Mouse (Mus musculus) left cerebral cortex, postnatal 14 days (tissue): ENCODE results near the gene Psmb6. TPM values are rescaled to one million over a fixed set of nuclear protein-coding genes. Genes with fewer than 3 reads are reported as not detected.
"Not testable (repeated sequence)": the region's sequence is repeated elsewhere in the genome, so short reads cannot be mapped to it uniquely, and the experiment has no call there.

ENCODE experiments used
- DNase-seq, 2 experiments: peaks; one replicate each; pipeline ENCODE4 v3.0.0; 2021 to 2022; ENCODE audit warnings: low spot score in 2 of 2, mixed read lengths in 1 of 2
- intact Hi-C: fragments of 180-260 bp; cut with DNase I; formaldehyde crosslinking; loops from one replicate; pipeline ENCODE4 v1.15.1; 2025
- total RNA-seq, 2 experiments: library from RNA; stranded (reverse); gene quantifications; 2 replicates each; pipeline ENCODE4 v1.2.3; 2021

The Psmb6 gene
- total RNA-seq, 2 experiments from 2014 or later, result 181 to 196 TPM

- intact Hi-C loops, result loop anchor here (5.0 kb wide), 1 partner anchor 239 kb away; no protein-coding TSS in a partner anchor
- no peak for DNase-seq
Observed at GRCm38 (mm10) chr11:70518436-70518835, 6.7 kb upstream of the Psmb6 start.

- intact Hi-C loops, result loop anchor here (5.0 kb wide), 1 partner anchor 238 kb away; no protein-coding TSS in a partner anchor
- no peak for DNase-seq
Observed at GRCm38 (mm10) chr11:70518923-70519322, 6.2 kb upstream of the Psmb6 start, which contains the start of gene Gltpd2. Gene Gltpd2, plus strand, starts transcription at chr11:70519196.

- intact Hi-C loops, result no loop called here
- no peak for DNase-seq
Observed at GRCm38 (mm10) chr11:70520178-70520769, 4.9 kb upstream of the Psmb6 start.

GRCm38 (mm10) chr11:70523306-70523989 is 1.7 kb upstream of the Psmb6 start:
- DNase-seq, intact Hi-C loops: not testable (repeated sequence)

DNA sequence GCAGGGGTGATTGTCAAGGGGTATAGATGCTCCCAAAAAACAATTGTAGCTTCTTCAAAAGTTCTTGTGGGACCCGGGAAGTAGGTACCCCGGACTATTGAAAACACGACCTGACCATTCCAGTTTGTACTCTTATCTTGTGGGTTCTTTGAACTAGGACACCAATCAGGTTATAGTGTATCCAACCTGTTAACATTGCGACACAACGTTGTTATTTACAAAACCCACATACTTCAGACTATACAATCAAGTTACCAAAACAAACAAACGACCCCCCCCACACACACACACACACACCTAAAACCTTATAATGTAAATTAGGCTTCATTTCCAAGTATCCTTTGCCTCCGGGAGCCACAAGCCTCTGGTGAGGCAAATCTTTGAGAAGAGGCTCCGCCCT is 385 bp upstream of the Psmb6 start:
- no peak for DNase-seq
- intact Hi-C loops, result no loop called here

GRCm38 (mm10) chr11:70525726-70526125 is 559 bp downstream of the Psmb6 start:
- intact Hi-C loops, result no loop called here
- DNase-seq, result no peak

- no peak for DNase-seq
- intact Hi-C loops, result no loop called here
Observed at GRCm38 (mm10) chr11:70526211-70526610, 1.0 kb downstream of the Psmb6 start.

DNA sequence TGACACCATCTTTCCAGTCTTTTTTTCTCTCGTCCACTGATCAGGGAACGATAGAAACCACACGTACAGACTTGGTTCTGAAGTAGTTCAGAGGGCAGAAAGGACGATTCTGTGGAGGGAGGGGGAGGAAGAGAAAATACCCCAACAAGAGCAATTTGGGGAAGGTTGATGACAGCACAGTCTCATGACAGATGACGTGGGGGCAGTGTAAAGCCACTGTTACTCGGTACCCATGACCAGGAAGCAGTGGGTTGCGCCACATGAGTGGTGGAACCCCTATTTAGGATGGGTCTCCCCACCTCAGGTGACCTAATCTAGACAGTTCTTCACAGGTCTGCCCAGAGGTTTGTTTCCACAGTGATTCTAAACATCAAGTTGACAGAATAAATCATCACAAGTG is 3.4 kb downstream of the Psmb6 start:
- intact Hi-C loops, result no loop called here
- DNase-seq, result no peak

DNA sequence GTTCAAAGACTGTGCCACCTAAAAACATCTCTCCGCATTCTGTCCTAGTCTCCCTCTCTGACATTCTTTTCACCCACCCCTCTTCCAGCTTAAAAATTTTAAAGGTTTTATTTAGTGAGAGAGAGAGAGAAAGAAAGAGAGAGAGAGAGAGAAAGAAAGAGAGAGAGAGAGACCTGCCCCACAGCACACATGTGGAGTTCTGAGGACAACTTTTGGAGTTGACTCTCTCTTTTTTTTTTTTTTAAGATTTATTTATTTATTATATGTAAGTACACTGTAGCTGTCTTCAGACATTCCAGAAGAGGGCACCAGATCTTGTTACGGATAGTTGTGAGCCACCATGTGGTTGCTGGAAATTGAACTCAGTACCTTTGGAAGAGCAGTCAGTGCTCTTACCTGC is 5.9 kb downstream of the Psmb6 start:
- intact Hi-C loops, DNase-seq: not testable (repeated sequence)

DNA sequence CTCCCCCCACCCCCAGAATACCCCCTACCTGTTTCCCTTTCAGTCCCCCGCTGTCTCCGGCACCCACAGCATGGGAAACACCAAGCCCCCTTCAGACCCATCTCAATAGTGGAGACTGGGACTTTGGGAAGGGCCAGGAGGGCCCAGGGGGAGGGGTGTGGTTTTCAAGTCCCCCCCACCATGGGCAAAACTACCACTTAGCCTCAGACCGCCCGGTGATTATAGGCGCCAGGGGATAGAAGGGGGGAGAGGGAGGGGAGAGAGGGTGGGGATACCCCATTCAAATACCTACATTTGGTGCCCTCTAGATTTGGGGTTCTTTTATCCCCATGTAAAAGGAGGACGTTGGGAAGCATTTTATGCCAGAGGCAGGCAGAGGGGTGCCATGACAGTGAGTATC is 7.7 kb downstream of the Psmb6 start, which contains the start of gene Gm40193:
TSS of gene Gm40193 (minus strand) at position 101 of the 400 bp plus-strand sequence.
- intact Hi-C loops, result no loop called here
- DNase-seq, result no peak

DNA sequence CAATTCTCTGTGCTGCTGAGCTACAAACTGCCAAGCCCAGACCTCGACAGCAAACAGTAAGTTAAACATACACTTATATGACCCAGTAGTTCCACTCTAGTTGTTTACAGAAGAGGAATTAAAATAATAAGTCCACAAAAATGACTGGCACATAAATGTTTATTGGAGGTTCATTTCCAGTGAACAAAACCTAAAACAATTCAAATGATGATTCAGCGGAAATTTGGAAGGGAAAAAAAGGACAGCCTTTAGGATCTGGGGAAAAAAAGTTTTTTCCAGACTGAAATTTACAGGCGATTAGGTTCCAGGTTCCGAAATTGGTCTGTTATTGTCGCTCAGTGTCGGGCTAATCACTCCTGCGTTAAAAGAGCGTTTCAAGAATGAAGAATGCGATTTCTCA is 14.3 kb downstream of the Psmb6 start:
- no peak for DNase-seq
- intact Hi-C loops, result no loop called here

DNA sequence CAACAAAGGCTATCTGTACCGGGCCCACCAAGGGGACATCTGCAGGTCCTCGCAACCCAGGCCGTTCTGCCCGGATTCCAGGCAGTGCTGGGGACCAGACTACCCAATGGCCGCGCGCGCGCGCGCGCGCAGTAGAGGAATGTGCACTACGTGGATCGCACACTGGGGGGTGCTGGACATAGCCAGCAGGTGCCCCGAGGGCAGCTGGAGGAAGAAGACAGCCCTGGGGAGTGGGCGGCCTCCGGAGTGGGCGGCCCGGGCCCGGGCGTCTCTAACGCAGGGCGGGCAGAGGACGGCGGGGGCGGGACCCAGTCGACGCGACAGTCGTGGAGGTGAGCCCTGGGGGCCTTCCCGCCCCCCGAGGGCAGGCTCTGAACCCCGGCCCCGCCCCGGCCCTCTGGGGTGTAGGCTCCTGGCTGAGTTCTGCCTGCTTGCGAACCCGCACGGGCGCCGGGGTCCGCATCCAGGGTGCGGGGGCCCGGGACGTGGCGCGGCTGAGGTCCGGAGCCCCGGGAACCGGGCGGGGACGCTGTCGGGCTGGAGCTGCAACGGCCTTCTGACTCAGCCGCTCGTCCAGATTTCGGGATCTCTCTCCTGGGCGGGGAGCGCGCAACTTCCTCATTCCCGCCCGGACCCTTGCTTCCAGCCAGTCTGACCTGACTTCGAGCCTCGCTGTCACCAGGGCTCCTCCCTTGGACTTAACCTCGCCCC is 14.9 kb downstream of the Psmb6 start, which contains the start of gene Pld2:
TSS of gene Pld2 (plus strand) at position 188 of the 711 bp plus-strand sequence.
- intact Hi-C loops, result loop anchor here (5.0 kb wide), 1 partner anchor 67 kb away; no protein-coding TSS in a partner anchor
- peak; percentile 64 to 77 for DNase-seq

DNA sequence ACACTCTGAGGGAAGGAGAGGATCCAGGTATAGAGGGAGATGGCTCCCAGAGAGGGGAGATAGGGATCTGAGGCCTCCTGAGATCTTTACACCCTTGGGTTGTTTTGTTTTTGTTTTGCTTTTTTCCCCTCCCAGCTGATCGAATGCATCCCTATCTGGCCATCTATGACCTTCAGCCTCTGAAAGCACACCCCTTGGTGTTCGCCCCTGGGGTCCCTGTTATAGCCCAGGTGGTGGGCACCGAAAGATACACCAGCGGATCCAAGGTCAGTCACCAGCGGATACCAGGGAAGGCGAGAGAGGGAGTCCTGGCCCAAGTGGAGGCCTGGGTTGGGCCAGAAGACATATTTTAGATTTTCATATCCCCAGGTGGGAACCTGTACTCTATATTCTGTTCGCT is 15.8 kb downstream of the Psmb6 start:
- DNase-seq, result no peak
- intact Hi-C loops, result loop anchor here (5.0 kb wide), 1 partner anchor 66 kb away; no protein-coding TSS in a partner anchor

DNA sequence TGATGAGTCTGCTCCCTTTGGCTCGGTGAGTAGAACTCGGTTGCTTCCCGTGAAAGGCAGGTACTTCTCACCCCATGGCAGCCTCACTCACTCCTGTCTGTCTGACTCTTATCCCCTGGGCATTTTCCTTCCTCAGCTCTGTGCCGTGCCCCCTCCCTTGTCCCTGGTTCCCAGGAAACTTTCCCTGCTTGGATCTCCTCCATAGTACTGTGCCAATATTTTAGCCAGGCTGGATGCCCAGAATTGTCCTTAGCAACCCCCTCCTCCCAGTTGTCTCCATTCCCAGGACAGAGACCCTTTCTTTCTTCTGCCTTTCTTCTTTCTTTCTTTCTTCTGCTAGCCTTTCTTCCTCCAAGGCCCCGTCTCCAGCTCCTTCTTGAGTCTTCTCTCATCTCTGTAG is 16.2 kb downstream of the Psmb6 start:
- intact Hi-C loops, result loop anchor here (5.0 kb wide), 1 partner anchor 66 kb away; no protein-coding TSS in a partner anchor
- peak; percentile 21 to 31 for DNase-seq

DNA sequence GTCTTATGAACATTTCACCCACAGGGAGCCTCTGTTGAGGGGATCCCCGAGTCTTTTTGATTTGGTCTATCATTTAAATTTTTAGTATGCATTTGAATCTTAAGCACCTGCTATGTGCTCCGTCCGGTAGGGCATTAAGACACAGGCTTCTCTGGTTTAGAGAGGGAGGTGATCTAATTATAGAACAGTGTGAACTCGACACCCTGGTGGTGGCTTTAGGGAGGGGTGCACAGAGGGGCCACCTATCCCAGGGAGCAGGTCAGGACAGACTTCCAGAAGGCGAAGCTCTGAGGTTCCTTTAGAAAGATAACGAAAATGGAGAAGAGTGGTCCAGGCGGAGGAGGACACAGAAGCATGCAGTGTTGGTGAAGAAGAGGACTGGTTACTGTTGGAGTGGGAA is 19.3 kb downstream of the Psmb6 start:
- no peak for DNase-seq
- intact Hi-C loops, result loop anchor here (5.0 kb wide), 1 partner anchor 63 kb away; no protein-coding TSS in a partner anchor

GRCm38 (mm10) chr11:70551526-70551925 is 26.4 kb downstream of the Psmb6 start:
- intact Hi-C loops, result no loop called here
- no peak for DNase-seq

DNA sequence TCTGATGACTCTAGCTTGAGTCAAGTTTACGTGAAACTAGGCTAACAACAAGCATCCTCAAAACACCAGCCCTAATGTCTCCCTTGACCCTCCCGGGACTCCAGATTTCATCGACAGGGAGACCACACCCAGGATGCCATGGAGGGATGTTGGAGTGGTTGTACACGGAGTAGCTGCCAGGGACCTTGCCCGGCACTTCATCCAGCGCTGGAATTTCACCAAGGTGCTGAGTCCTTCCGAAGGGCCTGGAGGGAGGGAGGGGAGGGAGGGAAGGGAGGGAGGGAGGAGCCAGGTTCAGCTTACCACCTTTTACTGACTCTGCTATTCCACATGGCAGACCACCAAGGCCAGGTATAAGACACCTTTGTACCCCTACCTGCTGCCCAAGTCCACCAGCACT is 28.8 kb downstream of the Psmb6 start:
- intact Hi-C loops, result no loop called here
- DNase-seq, result no peak

- intact Hi-C loops, result no loop called here
- DNase-seq, result no peak
Observed at GRCm38 (mm10) chr11:70557545-70557944, 32.4 kb downstream of the Psmb6 start.

- intact Hi-C loops, result loop anchor here (5.0 kb wide), 1 partner anchor 45 kb away; no protein-coding TSS in a partner anchor
Observed at GRCm38 (mm10) chr11:70561937-70562286, 36.7 kb downstream of the Psmb6 start.

More at GRCm38 (mm10) chr11:70561937-70562286, 36.7 kb downstream of the Psmb6 start:
- DNase-seq, result no peak
